Mouse (Mus musculus) cerebellum, postnatal 14 days (tissue): Measurements from ENCODE around the gene Cdk9.

Source experiments
- DNase-seq, 2 experiments: peaks; one replicate each; pipeline ENCODE4 v3.0.0; 2021; ENCODE audit warnings: mixed read lengths in 2 of 2

Cdk9 gene

DNA sequence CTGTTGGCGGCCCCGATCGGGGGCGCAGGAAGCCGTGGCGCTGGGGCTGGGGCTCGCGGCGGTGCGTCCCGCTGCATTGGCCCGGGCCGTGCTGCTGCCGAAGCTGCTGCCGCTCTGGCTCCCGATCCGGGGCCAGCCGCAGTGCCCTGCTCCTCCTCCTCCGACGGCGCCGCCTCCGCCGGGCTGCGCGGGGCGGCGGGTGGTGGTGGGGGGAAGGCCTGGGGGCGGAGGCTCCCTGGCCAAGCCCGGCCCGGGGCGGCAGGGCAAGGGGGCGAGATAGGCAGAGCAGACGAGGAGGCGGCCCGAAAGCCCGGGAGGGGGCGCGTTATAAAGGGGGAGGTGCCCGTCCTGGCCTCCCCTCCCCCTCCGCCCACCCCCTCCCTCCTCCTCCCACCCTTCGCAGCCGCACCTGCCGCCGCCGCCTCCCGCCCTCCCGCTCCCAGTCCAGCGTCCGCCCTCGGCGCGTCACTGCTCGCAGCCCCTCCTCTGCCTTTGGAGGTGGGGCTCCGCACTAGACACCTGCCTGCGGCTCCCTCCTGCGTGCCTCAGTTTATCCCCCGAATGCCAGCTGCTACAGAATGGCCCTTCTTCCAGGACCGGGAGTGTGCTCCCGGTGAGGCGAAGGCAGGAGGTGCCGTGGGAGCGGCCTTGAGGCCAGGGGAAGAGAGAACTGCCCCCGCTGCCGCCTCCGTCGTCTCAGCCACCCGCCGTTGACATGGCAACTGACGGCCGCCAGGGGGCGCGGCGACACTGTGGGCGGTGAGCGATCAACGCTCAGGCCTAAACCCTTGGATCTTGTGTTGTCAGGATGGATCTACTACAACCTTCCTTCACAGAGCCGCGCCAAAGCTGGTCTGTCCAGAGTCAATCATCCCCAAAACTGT lies at the start of gene Cdk9:
TSS of gene Cdk9 (minus strand) at position 143 of the 884 bp plus-strand sequence.
- peak; percentile 95 to 96 for DNase-seq

DNA sequence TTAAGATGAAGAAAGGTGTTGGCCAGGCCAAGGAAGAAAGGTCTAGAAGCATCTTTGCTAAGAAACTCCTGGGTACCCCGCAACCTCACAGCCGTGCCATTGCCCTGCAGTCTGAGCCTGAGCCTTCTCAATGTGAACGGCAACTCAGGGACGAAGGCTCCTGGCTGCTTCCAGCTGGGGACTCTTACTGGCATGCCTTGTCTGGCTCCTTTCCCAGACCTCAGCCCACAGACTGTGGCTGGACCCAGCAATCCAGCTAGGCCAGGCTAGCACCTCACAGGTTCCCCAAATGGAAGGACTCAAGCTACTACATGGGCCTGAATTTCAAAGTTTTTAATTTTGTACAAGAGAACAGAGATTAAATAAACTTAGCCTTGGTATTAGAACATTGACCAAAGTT lies 49.0 kb upstream of the Cdk9 start:
- peak in 1 of 2 experiments; percentile 45 for DNase-seq

- peak; percentile 52 to 74 for DNase-seq
These were observed 48.5 kb upstream of the Cdk9 start for GRCm38 (mm10) chr2:32761361-32761760.

GRCm38 (mm10) chr2:32759001-32759400 lies 46.1 kb upstream of the Cdk9 start:
- no peak for DNase-seq

GRCm38 (mm10) chr2:32758503-32758902 lies 45.6 kb upstream of the Cdk9 start:
- DNase-seq = no peak

GRCm38 (mm10) chr2:32757056-32757845 lies 44.4 kb upstream of the Cdk9 start, which contains the start of gene Tor2a:
Gene Tor2a (plus strand): TSS chr2:32757234.
- DNase-seq = peak; percentile 97

GRCm38 (mm10) chr2:32756674-32757055 lies 43.8 kb upstream of the Cdk9 start:
- DNase-seq = no peak

DNA sequence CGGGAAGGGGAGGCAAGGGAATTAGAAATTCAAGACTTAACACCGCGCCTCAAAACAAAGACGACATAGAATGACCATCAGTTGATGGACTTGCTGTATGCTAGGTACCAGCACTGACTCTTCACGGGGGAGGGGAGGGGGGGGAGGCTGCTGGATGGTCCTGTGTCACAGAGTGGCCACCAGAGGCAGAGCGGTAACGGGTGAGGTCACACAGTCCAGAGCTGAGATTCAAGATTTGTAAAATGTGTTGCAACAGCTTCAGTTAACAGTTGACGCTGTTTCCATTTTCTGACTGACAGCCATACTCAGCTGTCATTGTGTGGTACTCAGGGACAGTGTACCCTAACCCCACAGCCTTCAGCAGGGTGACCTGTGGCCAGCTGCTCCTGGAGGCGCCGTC lies 39.3 kb upstream of the Cdk9 start:
- DNase-seq = no peak

- no peak for DNase-seq
These were observed 38.8 kb upstream of the Cdk9 start for GRCm38 (mm10) chr2:32751665-32752033.

DNA sequence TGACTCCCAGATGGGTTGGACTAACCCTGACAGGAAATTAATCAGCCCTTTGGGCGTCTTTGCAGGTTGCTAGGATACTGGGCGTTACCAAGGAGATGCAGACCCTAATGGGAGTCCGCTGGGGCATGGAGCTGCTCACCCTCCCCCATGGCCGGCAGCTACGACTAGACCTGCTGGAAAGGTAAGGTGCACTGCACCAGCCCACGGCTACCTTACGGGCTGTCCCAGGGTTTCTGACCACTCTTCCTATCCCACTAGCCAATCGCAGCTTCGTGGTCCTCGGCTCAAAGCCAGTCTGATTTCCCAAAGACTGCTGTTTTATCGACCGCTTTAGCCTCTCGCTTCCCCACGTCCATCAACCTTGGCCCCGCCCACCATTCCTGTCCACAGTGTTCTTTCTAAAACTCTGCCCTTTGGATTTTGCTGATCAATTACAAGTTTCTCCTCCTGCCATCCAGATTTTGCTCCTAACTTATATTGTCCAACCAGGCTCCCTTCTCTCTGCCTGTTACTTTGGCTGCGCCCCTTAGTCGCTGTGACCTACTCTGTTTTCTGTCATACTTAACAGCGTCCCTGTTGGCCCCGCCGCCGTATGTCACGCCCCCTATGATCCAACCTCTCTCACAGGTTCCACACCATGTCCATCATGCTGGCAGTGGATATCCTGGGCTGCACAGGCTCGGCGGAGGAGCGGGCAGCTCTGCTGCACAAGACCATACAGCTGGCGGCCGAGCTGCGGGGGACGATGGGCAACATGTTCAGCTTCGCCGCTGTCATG lies 38.2 kb upstream of the Cdk9 start:
- peak in 1 of 2 experiments; percentile 52 for DNase-seq

DNA sequence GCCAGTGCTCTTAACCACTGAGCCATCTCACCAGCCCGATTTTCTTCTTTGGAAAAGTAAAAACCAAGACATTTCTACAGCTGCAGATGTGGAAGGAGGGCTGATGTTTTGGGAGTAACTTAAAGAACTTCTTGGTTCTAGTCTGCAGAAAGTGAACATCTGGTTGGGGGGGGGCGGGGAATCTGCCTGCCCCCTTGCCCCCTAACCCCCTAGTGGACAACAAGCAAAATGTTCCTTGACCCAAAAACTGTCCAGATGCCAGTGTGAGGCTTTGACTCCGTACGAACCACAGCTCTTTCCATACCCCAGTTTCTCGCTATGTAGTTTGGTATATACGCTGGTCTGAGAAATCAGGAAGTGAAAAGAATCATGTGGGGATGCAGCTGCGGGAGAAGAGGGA lies 37.3 kb upstream of the Cdk9 start:
- DNase-seq = no peak

DNA sequence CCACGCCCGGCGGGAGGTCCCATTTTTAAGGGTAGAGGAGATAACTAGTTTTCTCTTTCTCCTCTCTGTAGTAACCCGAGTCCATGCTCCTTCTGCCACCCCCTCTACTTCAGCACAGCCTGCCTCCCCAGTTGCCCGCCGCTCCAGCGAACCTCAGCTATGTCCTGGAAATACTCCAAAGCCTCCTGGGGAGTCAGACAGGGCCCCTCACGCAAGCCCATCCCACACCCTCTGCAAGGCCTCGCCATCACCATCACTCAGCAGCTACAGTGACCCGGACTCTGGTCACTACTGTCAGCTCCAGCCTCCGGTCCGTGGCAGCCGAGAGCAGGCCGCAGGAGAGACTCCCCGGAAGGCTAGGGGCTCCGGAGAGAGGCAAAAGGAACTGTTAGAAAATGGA lies 36.2 kb upstream of the Cdk9 start:
- no peak for DNase-seq

DNA sequence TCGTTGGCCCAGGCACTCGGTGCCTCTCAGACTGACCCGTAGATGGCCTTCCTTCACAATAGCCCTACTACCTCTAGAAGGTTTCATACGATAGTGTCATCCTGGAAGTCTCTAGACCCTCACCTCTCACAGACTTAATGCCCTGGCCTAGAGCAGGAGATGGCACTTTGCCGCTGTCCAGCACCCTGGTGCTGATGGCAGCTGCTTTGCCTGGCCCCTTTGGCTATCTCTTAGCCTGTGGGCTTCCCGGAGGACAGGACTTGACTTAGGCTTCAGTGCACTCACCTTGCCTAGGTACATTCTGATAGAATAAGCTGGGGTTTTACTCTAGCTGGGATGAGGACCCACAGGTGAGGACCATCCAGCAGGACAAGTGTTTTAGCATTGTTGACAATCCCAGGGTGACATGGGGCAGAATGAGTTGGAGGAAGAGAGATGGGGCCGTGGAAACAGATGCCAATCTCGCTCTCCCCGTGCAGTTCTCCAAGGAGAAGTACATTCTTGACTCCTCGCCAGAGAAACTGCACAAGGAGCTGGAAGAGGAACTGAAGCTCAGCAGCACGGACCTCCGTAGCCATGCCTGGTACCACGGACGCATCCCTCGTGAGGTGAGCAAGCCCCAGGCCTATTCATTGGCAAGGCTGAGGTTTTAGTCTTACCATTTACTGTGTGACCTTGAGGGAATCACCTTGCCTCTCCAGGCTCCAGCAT lies 31.6 kb upstream of the Cdk9 start:
- no peak for DNase-seq

GRCm38 (mm10) chr2:32742173-32742531 lies 29.3 kb upstream of the Cdk9 start:
- peak; percentile 91 to 92 for DNase-seq

GRCm38 (mm10) chr2:32741273-32742172 lies 28.6 kb upstream of the Cdk9 start:
- peak; percentile 81 to 83 for DNase-seq

GRCm38 (mm10) chr2:32740916-32741272 lies 28.0 kb upstream of the Cdk9 start, which contains the start of gene 6330409D20Rik:
Gene 6330409D20Rik (minus strand): TSS chr2:32741016.
- DNase-seq = no peak

DNA sequence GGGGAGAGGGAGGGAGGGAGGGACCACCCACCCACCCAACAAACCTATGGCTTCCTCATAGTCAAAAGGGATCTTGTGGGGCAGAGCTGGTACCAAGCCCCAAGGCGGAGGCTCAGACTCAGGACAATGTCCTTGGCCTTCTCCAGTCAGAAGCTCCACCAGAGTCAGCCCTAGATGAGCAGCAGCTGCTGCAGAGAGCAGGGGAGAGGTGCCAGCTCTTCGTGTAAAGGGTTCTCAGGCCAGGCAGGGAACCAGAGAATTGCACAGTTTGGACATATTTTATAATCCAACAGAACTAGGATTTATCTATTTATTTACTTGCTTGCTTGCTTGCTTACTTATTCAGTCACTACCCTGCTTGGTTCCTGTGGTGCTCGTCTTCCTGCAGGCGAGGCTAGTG lies 26.4 kb upstream of the Cdk9 start:
- no peak for DNase-seq

DNA sequence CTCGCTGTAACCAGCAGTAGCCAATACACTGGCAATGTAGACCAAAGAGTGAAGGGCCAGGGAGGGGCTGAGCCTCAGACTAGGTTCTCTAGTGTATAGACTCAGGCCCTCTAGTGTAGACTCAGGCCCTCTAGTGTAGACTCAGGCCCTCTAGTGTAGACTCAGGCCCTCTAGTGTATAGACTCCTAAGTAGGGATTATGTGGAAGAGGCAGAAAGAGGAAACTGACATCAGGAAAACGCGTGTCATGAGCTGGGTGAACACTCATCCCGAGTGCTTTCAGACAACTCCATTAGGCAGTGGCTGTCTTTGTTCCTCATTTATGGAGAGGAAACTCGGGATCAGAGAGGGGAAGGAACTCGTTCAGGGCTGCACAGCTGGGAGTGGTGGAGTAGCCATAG lies 24.1 kb upstream of the Cdk9 start:
- no peak for DNase-seq

GRCm38 (mm10) chr2:32736306-32736829 lies 23.5 kb upstream of the Cdk9 start:
- no peak for DNase-seq

DNA sequence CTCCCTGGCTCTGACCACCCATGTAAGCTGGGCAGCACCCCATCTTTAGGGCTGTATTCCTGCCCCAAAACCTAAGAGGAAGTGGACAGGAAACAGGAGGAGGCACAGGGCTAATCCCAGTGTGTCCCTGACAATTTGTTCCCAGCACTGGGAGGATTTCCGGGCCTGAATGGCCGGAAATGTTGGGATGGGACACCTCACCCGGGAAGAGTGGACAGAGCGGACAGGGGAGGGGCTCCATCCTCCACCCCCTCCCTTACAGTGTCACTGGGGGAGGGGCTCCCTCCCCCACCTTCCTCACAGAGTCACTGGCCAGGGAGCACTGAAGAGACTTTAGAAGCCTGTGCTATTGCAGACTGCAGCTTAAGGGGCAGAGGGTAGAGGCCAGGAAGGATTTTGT lies 22.1 kb upstream of the Cdk9 start:
- DNase-seq = no peak

DNA sequence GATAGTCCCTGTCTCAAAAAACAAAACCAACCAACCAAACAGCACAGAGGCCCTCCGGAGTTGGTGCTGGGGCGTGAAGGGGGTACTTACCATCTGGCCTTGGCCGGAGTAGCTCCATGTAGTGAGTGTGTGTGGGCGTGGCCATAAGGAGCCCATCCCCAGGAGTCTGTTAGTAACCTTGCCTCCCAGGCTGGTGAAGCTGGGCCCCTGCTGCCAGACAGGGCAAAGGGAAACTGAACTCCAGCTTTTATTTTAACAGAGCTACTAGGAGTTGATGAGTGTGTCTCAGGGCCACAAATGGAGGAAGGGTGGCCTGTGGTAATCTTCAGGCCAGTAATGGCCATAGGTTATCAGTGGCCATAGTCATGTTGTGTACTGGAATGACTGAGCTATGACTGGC lies 21.6 kb upstream of the Cdk9 start:
- DNase-seq = no peak
